Mouse (Mus musculus) hindbrain, embryonic 16.5 days (tissue): Measurements from ENCODE around the gene Prcd. TPM values are rescaled to one million over a fixed set of nuclear protein-coding genes. Genes with fewer than 3 reads are reported as not detected.
"Not testable (repeated sequence)": the region's sequence is repeated elsewhere in the genome, so short reads cannot be mapped to it uniquely, and the experiment has no call there.

Experiments
- ATAC-seq: fragments of 200-750 bp; cut with Nextera tagmentation; 2 replicates; pipeline ENCODE4 v1.8.0; 2017; ENCODE audit warnings: moderate TSS enrichment, moderate library complexity
- H3K27ac ChIP-seq: fragments of 300-500 bp; sonication (generic); 2 replicates; pipeline ENCODE4 v1.5.1; 2014; ENCODE audit warnings: low read depth, mild to moderate bottlenecking, control low read depth, low read length, moderate library complexity
- H3K27me3 ChIP-seq: fragments of 300-500 bp; sonication (generic); replicated peaks from 2 replicates; pipeline ENCODE4 v1.6.1; 2014; ENCODE audit warnings: low read length; ENCODE audit not compliant: control insufficient read depth, insufficient read depth
- H3K36me3 ChIP-seq: fragments of 300-500 bp; sonication (generic); 2 replicates; pipeline ENCODE4 v1.6.1; 2014; ENCODE audit warnings: mild to moderate bottlenecking, low read length, moderate library complexity, mixed read lengths; ENCODE audit not compliant: control insufficient read depth, insufficient read depth
- H3K4me1 ChIP-seq: fragments of 300-500 bp; sonication (generic); 2 replicates; pipeline ENCODE4 v1.6.1; 2014; ENCODE audit warnings: low read depth, low read length; ENCODE audit not compliant: control insufficient read depth, insufficient read depth
- H3K4me2 ChIP-seq: fragments of 300-500 bp; sonication (generic); 2 replicates; pipeline ENCODE4 v1.6.1; 2014; ENCODE audit warnings: mild to moderate bottlenecking, low read length, control low read depth, moderate library complexity
- H3K4me3 ChIP-seq: fragments of 300-500 bp; sonication (generic); 2 replicates; pipeline ENCODE4 v1.5.1; 2014; ENCODE audit warnings: mild to moderate bottlenecking, low read length, control low read depth, moderate library complexity
- H3K9ac ChIP-seq: fragments of 300-500 bp; sonication (generic); 2 replicates; pipeline ENCODE4 v1.6.1; 2014; ENCODE audit warnings: low read depth, mild to moderate bottlenecking, control low read depth, low read length, moderate library complexity
- H3K9me3 ChIP-seq: fragments of 300-500 bp; sonication (generic); 2 replicates; pipeline ENCODE4 v1.6.1; 2014; ENCODE audit warnings: mild to moderate bottlenecking, low read length, moderate library complexity; ENCODE audit not compliant: control insufficient read depth
- WGBS: fragments of 180-500 bp; shearing (Covaris S2); extraction: QIAGEN DNeasy Blood & Tissue Kit; methylation state at CpG from one replicate; pipeline ENCODE4 v1.1.7; 2014; 5-methylcytosine and 5-hydroxymethylcytosine counted together
- polyA plus RNA-seq: library from polyadenylated mRNA; unstranded; fragments of >200 nt; fragmentation: Nextera tagmentation; extraction: Ambion mirVana; gene quantifications from 2 replicates; pipeline ENCODE4 v1.2.1, GENCODE M21; 2015

Gene Prcd
- polyA plus RNA-seq, 1 experiment from 2014 or later, result 4.2 TPM

GRCm38 (mm10) chr11:116675429-116675828, 22.1 kb downstream of the Prcd start:
- ATAC-seq, H3K4me3 ChIP-seq, H3K9ac ChIP-seq, H3K27ac ChIP-seq, H3K27me3 ChIP-seq, H3K9me3 ChIP-seq, H3K4me2 ChIP-seq: not testable (repeated sequence)
- peaks cover 13% of the 10 kb centered on the region for H3K36me3 ChIP-seq
- peaks cover 17% of the 10 kb centered on the region for H3K4me1 ChIP-seq
- WGBS, result 78% methylated on average over 6 of the region's 6 CpGs

GRCm38 (mm10) chr11:116676175-116676976, 23.0 kb downstream of the Prcd start:
- WGBS, result 91% methylated on average over 14 of the region's 14 CpGs
- ATAC-seq, result no peak
- Histone ChIP-seq H3K4me2 (no peak overlapping the region), H3K27ac (no peak overlapping the region), H3K4me3 (no peak overlapping the region), H3K9ac (no peak overlapping the region), H3K36me3 (peaks cover 13% of the 10 kb centered on the region), H3K4me1 (peaks cover 11% of the 10 kb centered on the region), H3K9me3 (no peaks in the 10 kb centered on the region), H3K27me3 (no peaks in the 10 kb centered on the region)

GRCm38 (mm10) chr11:116677711-116678441, 24.5 kb downstream of the Prcd start:
- Histone ChIP-seq H3K4me2 (no peak overlapping the region), H3K9me3 (no peaks in the 10 kb centered on the region), H3K27ac (no peak overlapping the region), H3K4me1 (peaks cover 6% of the 10 kb centered on the region), H3K27me3 (no peaks in the 10 kb centered on the region), H3K36me3 (peaks cover 13% of the 10 kb centered on the region), H3K4me3 (no peak overlapping the region), H3K9ac (no peak overlapping the region)
- ATAC-seq, result no peak
- 87% methylated on average over 8 of the region's 8 CpGs for WGBS

DNA sequence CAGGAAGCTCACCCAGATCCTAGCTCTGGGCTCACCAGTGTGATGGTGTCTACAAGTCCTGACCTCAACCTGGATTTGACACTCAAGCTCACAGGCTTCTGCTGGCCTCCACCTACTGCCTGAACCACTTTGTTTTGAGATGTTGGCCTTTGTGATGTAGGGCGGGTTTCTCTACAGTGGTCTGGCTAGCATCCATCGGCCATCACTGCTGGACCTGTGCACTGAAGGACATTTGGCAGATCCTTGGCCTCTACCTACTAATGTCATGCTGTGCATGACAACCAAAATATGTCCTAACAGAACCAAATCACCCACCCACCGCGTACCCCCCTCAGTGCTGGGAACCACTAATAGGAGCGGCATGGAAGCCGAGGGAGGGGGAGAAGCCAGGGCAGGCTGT, 25.8 kb downstream of the Prcd start:
- WGBS, result 88% methylated on average over 6 of the region's 6 CpGs
- H3K36me3 ChIP-seq, result peaks cover 11% of the 10 kb centered on the region
- ATAC-seq, result no peak

GRCm38 (mm10) chr11:116680321-116681091, 27.2 kb downstream of the Prcd start:
- 81% methylated on average over 24 of the region's 24 CpGs for WGBS
- Histone ChIP-seq H3K27ac (no peak overlapping the region), H3K9me3 (no peaks in the 10 kb centered on the region), H3K9ac (no peak overlapping the region), H3K4me3 (no peak overlapping the region), H3K27me3 (no peaks in the 10 kb centered on the region), H3K36me3 (peaks cover 14% of the 10 kb centered on the region; the same call in 1 of the 2 replicates), H3K4me2 (no peak overlapping the region), H3K4me1 (no peaks in the 10 kb centered on the region)
- no peak for ATAC-seq

More for the DNA sequence above, 25.8 kb downstream of the Prcd start:
- no peaks in the 10 kb centered on the region for H3K9me3 ChIP-seq
- H3K4me1 ChIP-seq, result no peaks in the 10 kb centered on the region
- no peak overlapping the region for H3K27ac ChIP-seq
- H3K9ac ChIP-seq, result no peak overlapping the region
- H3K27me3 ChIP-seq, result no peaks in the 10 kb centered on the region
- no peak overlapping the region for H3K4me2 ChIP-seq
- H3K4me3 ChIP-seq, result no peak overlapping the region

DNA sequence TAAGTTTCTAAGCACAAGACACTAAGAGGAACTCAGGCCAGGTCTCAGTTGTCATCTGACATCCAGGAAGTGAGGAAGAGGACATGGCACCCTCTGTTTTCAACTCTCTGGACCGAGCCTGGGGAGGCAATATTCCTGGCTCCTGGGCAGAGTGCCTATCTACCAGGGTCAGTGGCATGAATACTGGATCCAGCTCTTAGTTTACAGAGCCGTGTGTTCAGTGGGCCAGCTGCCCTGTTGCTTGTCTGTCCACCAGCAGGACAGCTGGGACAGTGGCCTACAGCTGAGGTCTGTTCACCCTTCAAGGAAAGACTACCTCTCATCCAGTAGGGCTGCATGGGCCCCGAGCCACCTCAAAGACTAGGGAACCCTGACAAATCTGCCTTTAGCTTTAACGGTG, 27.8 kb downstream of the Prcd start:
- H3K4me1 ChIP-seq, result no peaks in the 10 kb centered on the region
- no peak for ATAC-seq

DNA sequence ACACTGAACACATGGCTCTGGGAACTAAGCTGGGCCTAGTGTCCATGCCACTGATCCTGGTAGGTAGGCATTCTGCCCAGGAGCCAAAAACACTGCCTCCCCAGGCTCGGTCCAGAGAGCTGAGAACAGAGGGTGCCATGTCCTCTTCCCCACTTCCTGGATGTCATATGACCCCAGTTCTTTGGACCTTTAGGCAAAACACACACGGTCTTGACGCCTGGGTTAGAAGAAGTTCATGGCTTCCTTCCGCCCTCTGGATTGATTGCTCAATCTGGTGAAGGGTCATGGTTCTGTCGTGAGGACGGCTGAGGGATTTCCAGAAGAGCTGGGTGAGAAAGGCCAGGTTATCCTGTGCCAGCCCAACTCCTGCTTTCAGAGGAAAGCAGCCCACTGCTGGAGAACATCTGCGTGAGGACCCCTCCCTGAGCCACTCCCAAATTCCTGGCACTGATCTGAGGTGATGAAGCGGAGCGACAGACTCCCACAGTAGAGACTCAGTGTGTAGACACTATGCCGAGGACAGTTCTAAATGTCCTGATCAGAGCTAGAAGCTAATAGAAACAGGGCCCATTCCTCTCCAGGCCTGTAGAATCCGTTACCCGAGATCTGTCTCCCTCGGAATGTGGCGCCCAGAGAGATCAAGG, 29.3 kb downstream of the Prcd start:
- Histone ChIP-seq H3K9ac (no peak overlapping the region), H3K9me3 (no peaks in the 10 kb centered on the region), H3K27me3 (no peaks in the 10 kb centered on the region), H3K4me3 (no peak overlapping the region), H3K27ac (no peak overlapping the region), H3K4me2 (no peak overlapping the region), H3K4me1 (no peaks in the 10 kb centered on the region), H3K36me3 (0 out of 2 replicates have a peak, but pooled peaks cover 5% of the 10 kb centered on the region)
- WGBS, result 89% methylated on average over 14 of the region's 14 CpGs
- ATAC-seq, result no peak

More for the DNA sequence above, 27.8 kb downstream of the Prcd start:
- no peak overlapping the region for H3K9ac ChIP-seq
- 83% methylated on average over 4 of the region's 4 CpGs for WGBS
- no peaks in the 10 kb centered on the region for H3K27me3 ChIP-seq
- peaks cover 9% of the 10 kb centered on the region; the same call in 1 of the 2 replicates for H3K36me3 ChIP-seq
- H3K4me2 ChIP-seq, result no peak overlapping the region
- H3K9me3 ChIP-seq, result no peaks in the 10 kb centered on the region
- H3K4me3 ChIP-seq, result no peak overlapping the region
- H3K27ac ChIP-seq, result no peak overlapping the region

GRCm38 (mm10) chr11:116683777-116684176, 30.4 kb downstream of the Prcd start:
- Histone ChIP-seq H3K27me3 (no peaks in the 10 kb centered on the region), H3K4me3 (no peak overlapping the region), H3K9me3 (no peaks in the 10 kb centered on the region), H3K4me1 (no peaks in the 10 kb centered on the region), H3K9ac (no peak overlapping the region), H3K27ac (no peak overlapping the region), H3K4me2 (no peak overlapping the region), H3K36me3 (0 out of 2 replicates have a peak, but pooled peaks cover 3% of the 10 kb centered on the region)
- no peak for ATAC-seq
- WGBS, result 87% methylated on average over 4 of the region's 4 CpGs
